In the genomic region with DNA sequence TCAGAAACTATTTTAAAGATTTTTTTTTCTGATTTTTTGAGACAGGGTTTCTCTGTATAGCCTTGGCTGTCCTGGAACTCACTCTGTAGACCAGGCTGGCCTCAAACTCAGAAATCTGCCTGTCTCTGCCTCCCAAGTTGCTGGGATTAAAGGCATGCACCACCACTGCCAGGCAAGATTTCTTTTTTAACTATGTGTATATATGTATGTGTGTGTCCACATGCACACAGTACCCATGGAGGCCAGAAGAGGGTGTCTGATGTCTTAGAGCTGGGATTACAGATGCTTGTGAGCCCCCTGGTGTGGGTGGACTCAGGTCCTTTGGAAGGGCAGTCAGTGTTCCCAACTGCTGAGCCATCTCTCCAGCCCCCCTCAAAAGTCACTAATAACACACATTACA, we compare ENCODE assay signal across 23 mouse cellular contexts.
DNase-seq lines count a peak whose midpoint lies in the region; ATAC-seq lines count a peak whose summit lies in the region.
"Had no signal": no experiment of that assay in that cellular context is flagged by ENCODE, and none has a peak within 500 bp of the region (broad histone marks: within the 10 kb centered on the region; RNA-seq: fewer than 3 reads in every experiment).

No protein-coding gene starts in this region.

- no peak overlapping the region for H3K9ac ChIP-seq in heart, embryonic 11.5 days (ENCODE audit: low read depth, low read length)
- H3K9ac ChIP-seq in liver, embryonic 12.5 days: no peak overlapping the region
- H3K9ac ChIP-seq: embryonic facial prominence, embryonic 13.5 days; embryonic facial prominence, embryonic 15.5 days; forebrain, embryonic 12.5 days had no signal

- no peak overlapping the region for H3K27ac ChIP-seq in heart, embryonic 11.5 days (ENCODE audit: low read depth, low read length)
- no peak overlapping the region for H3K27ac ChIP-seq in liver, embryonic 12.5 days
- H3K27ac ChIP-seq: embryonic facial prominence, embryonic 13.5 days; embryonic facial prominence, embryonic 15.5 days; forebrain, embryonic 10.5 days; forebrain, embryonic 12.5 days had no signal

- no peaks in the 10 kb centered on the region for H3K36me3 ChIP-seq in heart, embryonic 11.5 days (ENCODE audit: control insufficient read depth, insufficient read depth, low read length)
- H3K36me3 ChIP-seq in liver, embryonic 12.5 days: no peaks in the 10 kb centered on the region
- H3K36me3 ChIP-seq: embryonic facial prominence, embryonic 13.5 days; embryonic facial prominence, embryonic 15.5 days; forebrain, embryonic 10.5 days; forebrain, embryonic 12.5 days had no signal

- no peak overlapping the region for H3K4me3 ChIP-seq in heart, embryonic 11.5 days (ENCODE audit: low read depth, low read length)
- H3K4me3 ChIP-seq in liver, embryonic 12.5 days: no peak overlapping the region
- H3K4me3 ChIP-seq: embryonic facial prominence, embryonic 13.5 days; embryonic facial prominence, embryonic 15.5 days; erythroblast, embryonic 14.5 days; forebrain, embryonic 10.5 days; forebrain, embryonic 12.5 days had no signal

- no peaks in the 10 kb centered on the region for H3K27me3 ChIP-seq in heart, embryonic 11.5 days (ENCODE audit: control insufficient read depth, insufficient read depth, low read length)
- H3K27me3 ChIP-seq in liver, embryonic 12.5 days (replicated peaks): no peaks in the 10 kb centered on the region
- H3K27me3 ChIP-seq: embryonic facial prominence, embryonic 13.5 days; embryonic facial prominence, embryonic 15.5 days; forebrain, embryonic 12.5 days had no signal

- no peaks in the 10 kb centered on the region for H3K4me1 ChIP-seq in heart, embryonic 11.5 days (ENCODE audit: control insufficient read depth, insufficient read depth, low read length)
- H3K4me1 ChIP-seq in liver, embryonic 12.5 days: no peaks in the 10 kb centered on the region
- H3K4me1 ChIP-seq: embryonic facial prominence, embryonic 15.5 days had no signal

- H3K9me3 ChIP-seq in heart, embryonic 11.5 days (replicated peaks; ENCODE audit: control insufficient read depth, low read length): no peaks in the 10 kb centered on the region
- H3K9me3 ChIP-seq in liver, embryonic 12.5 days (replicated peaks): no peaks in the 10 kb centered on the region
- H3K9me3 ChIP-seq: embryonic facial prominence, embryonic 13.5 days; embryonic facial prominence, embryonic 15.5 days; forebrain, embryonic 10.5 days; forebrain, embryonic 12.5 days had no signal

- peak; percentile 77 for DNase-seq in heart, adult 11 months
- peak; percentile 30 for DNase-seq in 3T3-L1 (ENCODE audit: low read depth, low spot score)
- peak; percentile 44 for DNase-seq in ZHBTc4 (ENCODE audit: low read depth, low spot score)
- DNase-seq: adrenal gland, adult 2 months; adrenal gland, postnatal 10 days; adrenal gland, postnatal 25 days; cerebellum, adult 11 months; cerebellum, adult 18-20 months; cerebellum, adult 8-10 months; cerebellum, adult 9-11 months; cerebellum, postnatal 14 days; cerebellum, postnatal 36 days; embryo, embryonic 11 days had no signal

- no peak for ATAC-seq in heart, embryonic 11.5 days (replicated peaks; ENCODE audit: insufficient number of reproducible peaks, low FRiP score, low TSS enrichment)
- no peak for ATAC-seq in liver, embryonic 12.5 days
- ATAC-seq: forebrain, embryonic 14.5 days; forebrain, embryonic 16.5 days; Patski had no signal

- H3K4me2 ChIP-seq in heart, embryonic 11.5 days: no peak overlapping the region
- no peak overlapping the region for H3K4me2 ChIP-seq in liver, embryonic 12.5 days
- H3K4me2 ChIP-seq: embryonic facial prominence, embryonic 13.5 days; embryonic facial prominence, embryonic 15.5 days; forebrain, embryonic 12.5 days had no signal
